Mouse (Mus musculus) bone marrow, adult 2 months (tissue): ENCODE results near the gene Rab40c.

Experiments used
- CTCF ChIP-seq: fragments of 200-500 bp; IDR thresholded peaks from 2 replicates; pipeline ENCODE4 v1.5.1; 2011; ENCODE audit warnings: low read length, control low read depth; ENCODE audit not compliant: control insufficient read depth, insufficient read depth
- POLR2A ChIP-seq: fragments of 200-500 bp; IDR thresholded peaks from 2 replicates; pipeline ENCODE4 v1.6.1; 2011; ENCODE audit warnings: low read depth, mild to moderate bottlenecking, control low read depth, low read length, borderline replicate concordance; ENCODE audit not compliant: control insufficient read depth

- TF ChIP-seq CTCF (no peak), POLR2A (no peak)
Observed at GRCm38 (mm10) chr17:25950706-25951105, 31.2 kb upstream of the Rab40c start.
